Mouse (Mus musculus) MEL (cell line): ENCODE data around the gene Reln. TPM values are rescaled to one million over a fixed set of nuclear protein-coding genes. Genes with fewer than 3 reads are reported as not detected.

Experiments
- DNase-seq: peaks from one replicate; pipeline ENCODE4 v3.0.0; 2011; ENCODE audit warnings: low read depth, low spot score
- H3K27ac ChIP-seq: 2 replicates; pipeline ENCODE4 v1.5.1; 2012; ENCODE audit warnings: low read depth, mild to moderate bottlenecking, control low read depth, low read length, moderate library complexity; ENCODE audit not compliant: control insufficient read depth
- H3K27me3 ChIP-seq, 2 experiments: fragments of 150-350 bp in 1 of 2; sonication (generic) in 1 of 2; 2 replicates each; pipeline ENCODE4 v1.6.1; 2012; ENCODE audit warnings: low read length in 2 of 2, mild to moderate bottlenecking in 2 of 2, improper control_type of control experiment in 1 of 2, moderate library complexity in 1 of 2; ENCODE audit not compliant: insufficient read depth in 2 of 2, control insufficient read depth in 1 of 2
- H3K36me3 ChIP-seq, 2 experiments: 2 replicates each; pipeline ENCODE4 v1.6.1; 2012 to 2014; ENCODE audit warnings: low read length in 2 of 2, improper control_type of control experiment in 1 of 2, inconsistent platforms in 1 of 2, mild to moderate bottlenecking in 1 of 2; ENCODE audit not compliant: insufficient read depth in 2 of 2, control insufficient read depth in 1 of 2
- H3K4me1 ChIP-seq, 2 experiments: fragments of 150-350 bp in 1 of 2; sonication (generic) in 1 of 2; 2 replicates each; pipeline ENCODE4 v1.6.1; 2012; ENCODE audit warnings: low read length in 2 of 2, improper control_type of control experiment in 1 of 2, mild to moderate bottlenecking in 1 of 2; ENCODE audit not compliant: insufficient read depth in 2 of 2, control insufficient read depth in 1 of 2
- H3K4me3 ChIP-seq, 2 experiments: fragments of 150-350 bp in 1 of 2; sonication (generic) in 1 of 2; 2 replicates each; pipeline ENCODE4 v1.5.1; 2012; ENCODE audit warnings: low read depth in 2 of 2, low read length in 2 of 2, mild to moderate bottlenecking in 2 of 2, moderate library complexity in 2 of 2, control low read depth in 1 of 2, improper control_type of control experiment in 1 of 2; ENCODE audit not compliant: control insufficient read depth in 1 of 2, insufficient read depth in 1 of 2
- H3K79me2 ChIP-seq: 2 replicates; pipeline ENCODE4 v1.6.1; 2012; ENCODE audit warnings: mild to moderate bottlenecking, low read length, moderate library complexity; ENCODE audit not compliant: control insufficient read depth, poor library complexity, insufficient read depth
- H3K9ac ChIP-seq: 2 replicates; pipeline ENCODE4 v1.6.1; 2012; ENCODE audit warnings: low read depth, mild to moderate bottlenecking, control low read depth, low read length, moderate library complexity; ENCODE audit not compliant: control insufficient read depth, poor library complexity, severe bottlenecking
- H3K9me3 ChIP-seq: fragments of 150-350 bp; sonication (generic); replicated peaks from 2 replicates; pipeline ENCODE4 v1.6.1; 2012; ENCODE audit warnings: mild to moderate bottlenecking, low read length, improper control_type of control experiment, moderate library complexity; ENCODE audit not compliant: insufficient read depth
- CHD2 ChIP-seq: IDR thresholded peaks from 2 replicates; pipeline ENCODE4 v1.6.1; 2011; ENCODE audit warnings: low read length, improper control_type of control experiment
- CTCF ChIP-seq, 3 experiments: IDR thresholded peaks in 2 of 3; conservative IDR thresholded peaks in 1 of 3; 2 replicates each; pipeline ENCODE4 v1.5.1; 2011 to 2012; ENCODE audit warnings: low read length in 3 of 3, low read depth in 2 of 3, mild to moderate bottlenecking in 2 of 3, improper control_type of control experiment in 1 of 3, inconsistent platforms in 1 of 3, mixed read lengths in 1 of 3, moderate library complexity in 1 of 3; ENCODE audit not compliant: control insufficient read depth in 1 of 3, insufficient read depth in 1 of 3, poor library complexity in 1 of 3, severe bottlenecking in 1 of 3
- ELF1 ChIP-seq: IDR thresholded peaks from 2 replicates; pipeline ENCODE4 v1.6.1; 2014; ENCODE audit warnings: low read depth, mild to moderate bottlenecking, inconsistent platforms, low read length, improper control_type of control experiment, moderate library complexity
- ETS1 ChIP-seq: IDR thresholded peaks from 2 replicates; pipeline ENCODE4 v1.6.1; 2012; ENCODE audit warnings: low read depth, mild to moderate bottlenecking, inconsistent platforms, low read length, improper control_type of control experiment, moderate library complexity
- GABPA ChIP-seq: IDR thresholded peaks from 2 replicates; pipeline ENCODE4 v1.6.1; 2012; ENCODE audit warnings: low read depth, mild to moderate bottlenecking, inconsistent platforms, low read length, improper control_type of control experiment, moderate library complexity
- MAFK ChIP-seq: IDR thresholded peaks from 2 replicates; pipeline ENCODE4 v1.6.1; 2011; ENCODE audit warnings: low read depth, mild to moderate bottlenecking, low read length, improper control_type of control experiment, borderline replicate concordance
- MEF2A ChIP-seq: IDR thresholded peaks from 2 replicates; pipeline ENCODE4 v1.6.1; 2014; ENCODE audit warnings: low read depth, mild to moderate bottlenecking, inconsistent platforms, low read length, improper control_type of control experiment; ENCODE audit not compliant: poor library complexity, insufficient replicate concordance, severe bottlenecking; ENCODE audit errors: extremely low read depth
- MXI1 ChIP-seq: IDR thresholded peaks from 2 replicates; pipeline ENCODE4 v1.6.1; 2011; ENCODE audit warnings: mild to moderate bottlenecking, low read depth, low read length, improper control_type of control experiment
- MYB ChIP-seq: IDR thresholded peaks from 2 replicates; pipeline ENCODE4 v1.6.1; 2011; ENCODE audit warnings: mild to moderate bottlenecking, low read depth, low read length, improper control_type of control experiment
- MYC ChIP-seq: IDR thresholded peaks from 2 replicates; pipeline ENCODE4 v1.6.1; 2011; ENCODE audit warnings: low read depth, mild to moderate bottlenecking, low read length, improper control_type of control experiment, moderate library complexity
- NRF1 ChIP-seq: IDR thresholded peaks from 2 replicates; pipeline ENCODE4 v1.6.1; 2014; ENCODE audit warnings: low read depth, mild to moderate bottlenecking, inconsistent platforms, low read length, improper control_type of control experiment, moderate library complexity; ENCODE audit not compliant: poor library complexity, insufficient read depth, severe bottlenecking
- POLR2AphosphoS2 ChIP-seq: IDR thresholded peaks from 2 replicates; pipeline ENCODE4 v1.6.1; 2011; ENCODE audit warnings: low read length, improper control_type of control experiment
- SIN3A ChIP-seq: IDR thresholded peaks from 2 replicates; pipeline ENCODE4 v1.6.1; 2012; ENCODE audit warnings: low read length, improper control_type of control experiment, inconsistent platforms
- TAL1 ChIP-seq: IDR thresholded peaks from 2 replicates; pipeline ENCODE4 v1.6.1; 2012; ENCODE audit warnings: mild to moderate bottlenecking, inconsistent platforms, low read length, moderate library complexity, mixed read lengths
- TCF12 ChIP-seq: IDR thresholded peaks from 2 replicates; pipeline ENCODE4 v1.6.1; 2014; ENCODE audit warnings: low read depth, mild to moderate bottlenecking, inconsistent platforms, low read length, improper control_type of control experiment, moderate library complexity
- USF1 ChIP-seq: IDR thresholded peaks from 2 replicates; pipeline ENCODE4 v1.6.1; 2014; ENCODE audit warnings: low read depth, mild to moderate bottlenecking, inconsistent platforms, low read length, improper control_type of control experiment, moderate library complexity
- ZKSCAN1 ChIP-seq: IDR thresholded peaks from 2 replicates; pipeline ENCODE4 v1.6.1; 2012; ENCODE audit warnings: low read depth, mild to moderate bottlenecking, inconsistent platforms, low read length, improper control_type of control experiment, moderate library complexity
- polyA plus RNA-seq, 2 experiments: library from polyadenylated mRNA; stranded (reverse) in 1 of 2; unstranded in 1 of 2; fragments of >175 nt in 1 of 2; fragments of >200 nt in 1 of 2; gene quantifications; 2 replicates each; pipeline versions ENCODE4 v1.2.1 to v1.2.4; 2012; ENCODE audit warnings: low replicate concordance in 2 of 2, low read depth in 1 of 2; ENCODE audit not compliant: insufficient read length in 2 of 2, insufficient read depth in 1 of 2, missing spikeins in 1 of 2
- total RNA-seq: library from RNA; depleted of rRNA; stranded (reverse); fragments of 300-350 nt; gene quantifications from 2 replicates; pipeline ENCODE4 v1.2.3, GENCODE M21; 2012

Reln gene
- total and polyA plus RNA-seq, 3 experiments, result not detected

DNA sequence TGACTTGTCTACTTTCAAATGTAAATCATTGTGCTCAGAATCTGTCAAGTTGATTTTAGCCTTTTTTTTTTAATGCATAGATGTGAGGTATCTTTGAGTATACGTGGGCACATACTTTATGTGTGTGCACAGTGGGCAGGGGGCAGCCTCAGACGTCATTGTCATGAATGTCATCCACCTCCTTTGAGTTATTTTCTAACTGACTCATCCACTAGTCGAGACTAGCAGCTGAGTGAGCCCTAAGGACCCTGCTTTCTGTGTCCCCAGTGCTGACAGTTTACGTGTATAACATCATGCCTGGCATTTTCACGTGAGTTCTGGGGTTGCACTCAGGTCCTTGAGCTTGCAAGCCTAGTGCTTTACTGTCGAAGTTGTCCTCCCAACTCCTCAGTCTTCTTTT, 443.6 kb downstream of the Reln start:
- H3K4me1 ChIP-seq, result no peaks in the 10 kb centered on the region
- no peak overlapping the region for H3K9ac ChIP-seq
- H3K27me3 ChIP-seq, result peaks cover 0 to 3% of the 10 kb centered on the region in 2 experiments; a peak in 1 of 4 replicates
- H3K27ac ChIP-seq, result no peak overlapping the region
- no peaks in the 10 kb centered on the region for H3K36me3 ChIP-seq
- H3K9me3 ChIP-seq, result no peaks in the 10 kb centered on the region
- no peaks in the 10 kb centered on the region for H3K79me2 ChIP-seq
- TF ChIP-seq ETS1, result no peak
- no peak for TF ChIP-seq ZKSCAN1
- no peak for TF ChIP-seq CTCF (IDR thresholded peaks at IDR 0.05 in 2 of 3, conservative IDR thresholded peaks at IDR 0.05 in 1 of 3; ENCODE audit: control insufficient read depth in 1 of 3, insufficient read depth in 1 of 3, low read depth in 2 of 3, low read length in 3 of 3, poor library complexity in 1 of 3, severe bottlenecking in 1 of 3)
- TF ChIP-seq SIN3A, result no peak
- TF ChIP-seq MXI1, result no peak
- TF ChIP-seq TAL1, result no peak
- TF ChIP-seq ELF1, result no peak
- TF ChIP-seq MEF2A, result no peak
- TF ChIP-seq POLR2AphosphoS2, result no peak
- TF ChIP-seq USF1, result no peak
- TF ChIP-seq GABPA, result no peak
- TF ChIP-seq TCF12, result no peak
- H3K4me3 ChIP-seq, result no peak overlapping the region
- no peak for DNase-seq

DNA sequence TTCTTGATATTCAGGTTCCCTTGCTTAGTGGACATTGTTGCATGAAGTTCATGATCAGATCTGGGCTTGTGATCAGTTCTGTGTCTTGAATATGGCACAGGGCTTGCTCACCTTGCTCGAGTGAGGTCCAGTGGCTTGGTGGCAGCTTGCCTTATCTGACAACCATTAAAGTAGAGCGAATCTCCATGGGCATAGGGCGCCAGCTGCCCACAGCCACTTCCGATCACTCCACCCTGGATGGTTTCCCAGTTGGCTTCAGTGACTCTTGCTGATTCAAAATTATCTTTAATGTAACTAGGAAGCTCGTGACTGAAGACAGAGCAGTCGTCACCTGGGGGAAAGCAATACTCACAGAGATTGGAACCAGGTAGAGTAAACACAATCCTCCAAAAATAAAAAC, 445.6 kb downstream of the Reln start:
- TF ChIP-seq SIN3A (no peak), MYC (no peak), MAFK (no peak), ZKSCAN1 (no peak), ELF1 (no peak), CHD2 (no peak), MYB (no peak), NRF1 (no peak)
- no peak overlapping the region for H3K4me3 ChIP-seq

More for the DNA sequence above, 445.6 kb downstream of the Reln start:
- H3K36me3 ChIP-seq, result no peaks in the 10 kb centered on the region
- H3K79me2 ChIP-seq, result no peaks in the 10 kb centered on the region
- H3K4me1 ChIP-seq, result no peaks in the 10 kb centered on the region
- peaks cover 0 to 4% of the 10 kb centered on the region in 2 experiments; a peak in 1 of 4 replicates for H3K27me3 ChIP-seq
- DNase-seq, result no peak
- no peak overlapping the region for H3K27ac ChIP-seq
- H3K9ac ChIP-seq, result no peak overlapping the region
- H3K9me3 ChIP-seq, result no peaks in the 10 kb centered on the region
